Mouse (Mus musculus) forebrain, embryonic 10.5 days (tissue): Measurements from ENCODE around the gene Setd1b. TPM values are rescaled to one million over a fixed set of nuclear protein-coding genes. Genes with fewer than 3 reads are reported as not detected.

Source experiments
- DNase-seq: peaks from one replicate; pipeline ENCODE4 v3.0.0-alpha.2; 2017; ENCODE audit warnings: low spot score; ENCODE audit errors: extremely low spot score
- H3K27ac ChIP-seq: fragments of 300-500 bp; sonication (generic); 2 replicates; pipeline ENCODE4 v1.5.1; 2016; ENCODE audit warnings: mild to moderate bottlenecking
- H3K27me3 ChIP-seq: fragments of 300-500 bp; sonication (generic); 2 replicates; pipeline ENCODE4 v1.6.1; 2016; ENCODE audit warnings: mild to moderate bottlenecking; ENCODE audit not compliant: poor library complexity, severe bottlenecking
- H3K36me3 ChIP-seq: fragments of 300-500 bp; sonication (generic); replicated peaks from 2 replicates; pipeline ENCODE4 v1.6.1; 2016; ENCODE audit warnings: mild to moderate bottlenecking, moderate library complexity
- H3K4me1 ChIP-seq: fragments of 300-500 bp; sonication (generic); 2 replicates; pipeline ENCODE4 v1.6.1; 2016
- H3K4me3 ChIP-seq: fragments of 300-500 bp; sonication (generic); 2 replicates; pipeline ENCODE4 v1.5.1; 2016; ENCODE audit warnings: mild to moderate bottlenecking, moderate library complexity
- H3K9me3 ChIP-seq: fragments of 300-500 bp; sonication (generic); 2 replicates; pipeline ENCODE4 v1.6.1; 2016; ENCODE audit warnings: mild to moderate bottlenecking, moderate library complexity
- WGBS: fragments of 180-500 bp; shearing (Covaris S2); methylation state at CpG from one replicate; pipeline ENCODE4 v1.1.7; 2016; 5-methylcytosine and 5-hydroxymethylcytosine counted together
- polyA plus RNA-seq: library from polyadenylated mRNA; unstranded; fragments of >200 nt; fragmentation: Nextera tagmentation; extraction: Ambion mirVana; gene quantifications from 2 replicates; pipeline ENCODE4 v1.2.1, GENCODE M21; 2016

The Setd1b gene
- polyA plus RNA-seq, 1 experiment from 2014 or later, result 8.1 TPM

DNA sequence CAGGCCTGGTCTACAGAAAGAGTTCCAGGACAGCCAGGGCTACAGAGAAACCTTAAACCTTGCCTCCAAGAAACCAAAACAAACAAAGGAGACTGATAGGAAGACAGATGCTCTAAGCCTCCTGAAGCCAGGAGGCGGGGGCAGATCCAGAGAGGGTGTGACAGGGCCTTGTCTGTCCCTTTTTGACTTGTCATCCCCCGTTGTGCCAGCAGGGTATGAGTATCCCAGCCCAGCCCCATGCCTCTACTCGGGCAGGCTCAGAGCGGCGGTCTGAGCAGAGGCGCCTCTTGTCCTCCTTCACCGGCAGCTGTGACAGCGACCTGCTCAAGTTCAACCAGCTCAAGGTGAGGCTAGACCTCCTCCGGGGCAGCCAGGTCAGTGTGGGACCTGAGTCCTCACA lies 20.9 kb downstream of the Setd1b start:
- H3K4me1 ChIP-seq, result no peaks in the 10 kb centered on the region
- WGBS, result 86% methylated on average over 9 of the region's 9 CpGs
- H3K27me3 ChIP-seq, result no peaks in the 10 kb centered on the region
- H3K9me3 ChIP-seq, result no peaks in the 10 kb centered on the region
- peaks cover 93% of the 10 kb centered on the region for H3K36me3 ChIP-seq
- DNase-seq, result no peak
- H3K27ac ChIP-seq, result no peak overlapping the region
- H3K4me3 ChIP-seq, result no peak overlapping the region

DNA sequence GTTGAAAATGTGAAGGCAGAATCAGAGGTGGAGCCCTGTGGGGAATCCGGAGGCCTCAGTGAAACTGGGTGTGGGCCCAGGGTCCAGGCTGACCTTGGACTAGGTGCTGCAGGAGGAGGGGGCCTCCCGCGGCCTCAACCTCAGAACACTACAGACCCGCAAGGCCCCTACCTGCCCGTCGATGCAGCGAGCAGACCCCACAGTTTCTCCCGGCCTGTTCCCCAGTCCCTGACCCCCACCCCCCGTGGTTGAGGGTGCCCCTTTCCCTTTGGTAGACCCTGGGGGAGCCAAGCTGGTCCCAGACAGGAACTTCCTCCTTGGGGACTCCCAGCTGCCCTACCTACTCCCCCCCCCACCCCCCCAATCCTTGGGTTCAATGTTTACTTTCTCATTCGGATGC lies 24.4 kb downstream of the Setd1b start:
- Histone ChIP-seq H3K9me3 (no peaks in the 10 kb centered on the region), H3K4me1 (peaks cover 11% of the 10 kb centered on the region), H3K27me3 (no peaks in the 10 kb centered on the region), H3K27ac (no peak overlapping the region), H3K4me3 (no peak overlapping the region), H3K36me3 (peaks cover 60% of the 10 kb centered on the region)
- 90% methylated on average over 10 of the region's 10 CpGs for WGBS
- DNase-seq, result no peak

DNA sequence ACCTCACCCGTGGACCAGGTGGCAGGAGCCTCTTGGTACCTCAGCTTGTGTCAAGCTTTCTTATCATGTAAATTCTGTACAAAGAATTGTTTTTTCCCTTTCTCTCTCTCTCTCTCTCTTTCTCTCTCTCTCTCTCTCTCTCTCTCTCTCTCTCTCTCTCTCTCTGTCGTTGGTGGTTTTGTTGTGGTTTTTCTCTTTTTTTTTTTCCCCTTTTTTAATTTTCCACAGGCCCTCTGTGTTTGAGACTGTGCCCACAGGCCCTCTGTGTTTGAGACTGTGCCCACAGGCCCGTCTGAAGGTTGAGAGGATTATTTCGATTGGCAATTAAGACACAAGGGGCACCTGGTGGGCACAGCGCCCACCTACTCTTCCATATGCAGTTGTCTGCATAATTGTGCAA lies 25.6 kb downstream of the Setd1b start:
- peaks cover 49% of the 10 kb centered on the region for H3K36me3 ChIP-seq
- no peaks in the 10 kb centered on the region for H3K9me3 ChIP-seq
- H3K4me3 ChIP-seq, result no peak overlapping the region
- 85% methylated on average over 5 of the region's 5 CpGs for WGBS
- peaks cover 23% of the 10 kb centered on the region for H3K4me1 ChIP-seq
- no peak for DNase-seq
- no peak overlapping the region for H3K27ac ChIP-seq
- no peaks in the 10 kb centered on the region for H3K27me3 ChIP-seq

DNA sequence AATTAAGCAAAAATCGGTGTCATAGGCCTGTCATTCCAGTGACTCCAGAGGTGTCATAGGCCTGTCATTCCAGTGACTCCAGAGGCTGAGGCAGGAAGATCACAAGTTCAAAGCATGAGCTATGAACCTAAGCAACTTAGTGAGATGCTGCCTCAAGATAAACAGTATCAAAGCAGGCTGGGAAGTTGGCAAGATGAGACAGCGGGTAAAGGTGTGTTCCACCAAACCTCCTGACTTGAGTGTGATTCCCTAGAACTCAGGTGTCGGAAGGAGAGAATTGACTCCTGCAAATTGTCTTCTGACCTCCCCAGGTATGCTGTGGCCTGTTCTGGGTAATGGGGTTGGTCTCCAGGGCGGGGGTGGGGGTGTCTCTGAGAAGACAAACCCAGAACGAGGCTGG lies 27.3 kb downstream of the Setd1b start, which contains the start of gene Psmd9:
Gene Psmd9, plus strand, starts transcription at position 130 of the 400 bp plus-strand sequence.
- H3K27me3 ChIP-seq, result no peaks in the 10 kb centered on the region
- H3K4me1 ChIP-seq, result peaks cover 26% of the 10 kb centered on the region
- H3K4me3 ChIP-seq, result no peak within 1 kb of the TSS
- H3K36me3 ChIP-seq, result peaks cover 32% of the 10 kb centered on the region
- H3K27ac ChIP-seq, result no peak within 1 kb of the TSS
- no peaks in the 10 kb centered on the region for H3K9me3 ChIP-seq
- 86% methylated on average over 5 of the region's 5 CpGs for WGBS
- DNase-seq, result no peak

DNA sequence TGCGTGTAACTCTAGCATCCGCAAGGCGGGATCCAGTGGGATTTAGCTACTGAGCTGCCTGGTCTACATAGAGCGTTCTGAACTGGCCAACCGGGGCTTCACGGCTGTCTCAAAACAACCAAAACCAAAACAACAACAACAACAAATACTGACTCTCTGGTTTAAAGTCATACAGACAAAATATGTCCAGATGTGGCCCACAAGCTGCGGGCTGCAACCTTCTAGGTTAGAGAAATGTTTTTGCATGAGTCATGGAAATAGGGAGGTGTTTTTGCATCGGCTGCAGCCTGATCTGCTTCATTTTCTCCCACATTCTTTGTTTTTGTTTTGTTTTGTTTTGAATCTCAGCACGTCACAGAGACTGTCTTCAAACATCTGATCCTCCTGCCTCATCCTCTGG lies 28.4 kb downstream of the Setd1b start:
- H3K4me1 ChIP-seq, result peaks cover 26% of the 10 kb centered on the region
- H3K9me3 ChIP-seq, result 0 out of 2 replicates have a peak, but pooled peaks cover 3% of the 10 kb centered on the region
- peaks cover 26% of the 10 kb centered on the region for H3K36me3 ChIP-seq
- no peak overlapping the region for H3K27ac ChIP-seq
- no peaks in the 10 kb centered on the region for H3K27me3 ChIP-seq
- no peak for DNase-seq
- WGBS, result 86% methylated on average over 9 of the region's 9 CpGs
- H3K4me3 ChIP-seq, result no peak overlapping the region

DNA sequence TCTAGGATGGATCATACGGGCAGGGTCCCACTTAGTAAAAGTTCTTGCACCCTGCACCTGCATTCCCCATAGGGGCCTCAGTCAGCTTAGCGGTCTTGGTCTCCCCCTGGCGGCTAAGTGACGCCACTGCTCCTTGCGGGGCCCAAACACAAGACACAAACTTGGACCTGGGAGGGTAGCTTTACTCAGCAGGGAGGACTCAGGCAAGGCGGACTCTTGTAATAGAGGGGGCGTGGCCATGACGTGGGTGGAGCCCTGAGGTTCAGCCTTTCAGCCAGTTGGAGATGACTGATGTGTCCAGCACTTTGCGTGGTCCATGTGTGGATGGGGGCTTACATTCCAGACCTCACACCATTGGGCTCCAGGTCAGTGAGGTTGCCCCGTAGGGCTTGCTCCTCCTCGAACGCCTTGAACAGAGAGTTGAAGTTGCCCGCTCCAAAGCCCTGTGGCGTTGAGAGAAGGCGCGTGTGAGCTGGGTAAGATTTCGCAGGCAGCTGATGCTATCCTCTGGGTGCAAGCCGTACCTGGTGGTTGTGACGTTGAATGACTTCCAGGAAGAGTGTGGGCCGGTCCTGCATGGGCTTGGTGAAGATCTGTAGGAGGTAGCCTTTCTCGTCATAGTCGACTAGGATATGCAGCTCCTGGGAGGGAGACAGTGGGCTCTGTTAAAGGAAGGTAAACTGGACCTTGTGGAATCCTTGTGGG lies 29.8 kb downstream of the Setd1b start:
- peak overlapping the region; percentile 48; the same call in 1 of the 2 replicates for H3K27ac ChIP-seq
- no peaks in the 10 kb centered on the region for H3K27me3 ChIP-seq
- peaks cover 26% of the 10 kb centered on the region for H3K4me1 ChIP-seq
- WGBS, result 12% methylated on average over 22 of the region's 22 CpGs
- peaks cover 12% of the 10 kb centered on the region for H3K36me3 ChIP-seq
- peak; percentile 91 for DNase-seq
- H3K4me3 ChIP-seq, result peak overlapping the region; percentile 45
- 0 out of 2 replicates have a peak, but pooled peaks cover 5% of the 10 kb centered on the region for H3K9me3 ChIP-seq

DNA sequence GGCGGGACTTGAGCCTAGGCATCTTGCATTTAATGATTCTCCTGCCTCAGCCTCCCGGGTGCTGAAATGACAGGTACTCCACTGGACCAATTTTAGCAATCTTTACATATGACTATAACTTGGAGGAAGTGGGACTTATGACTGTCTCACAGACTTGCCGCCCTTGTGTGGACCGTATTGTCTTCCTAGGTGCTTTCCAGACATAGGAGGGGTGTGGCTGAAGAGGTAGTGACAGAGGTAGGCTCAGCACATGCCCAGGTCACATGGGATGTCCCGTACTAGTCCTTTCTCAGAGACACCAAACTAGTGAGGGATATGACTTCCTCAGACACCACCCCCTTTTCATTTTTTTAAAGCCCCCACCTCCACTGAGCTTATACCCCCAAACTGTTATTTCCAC lies 36.8 kb downstream of the Setd1b start:
- Histone ChIP-seq H3K36me3 (no peaks in the 10 kb centered on the region), H3K4me3 (no peak overlapping the region), H3K4me1 (no peaks in the 10 kb centered on the region), H3K27me3 (no peaks in the 10 kb centered on the region), H3K9me3 (peaks cover 9% of the 10 kb centered on the region; the same call in 1 of the 2 replicates), H3K27ac (no peak overlapping the region)
- WGBS, result 91% methylated on average over 5 of the region's 5 CpGs
- no peak for DNase-seq

DNA sequence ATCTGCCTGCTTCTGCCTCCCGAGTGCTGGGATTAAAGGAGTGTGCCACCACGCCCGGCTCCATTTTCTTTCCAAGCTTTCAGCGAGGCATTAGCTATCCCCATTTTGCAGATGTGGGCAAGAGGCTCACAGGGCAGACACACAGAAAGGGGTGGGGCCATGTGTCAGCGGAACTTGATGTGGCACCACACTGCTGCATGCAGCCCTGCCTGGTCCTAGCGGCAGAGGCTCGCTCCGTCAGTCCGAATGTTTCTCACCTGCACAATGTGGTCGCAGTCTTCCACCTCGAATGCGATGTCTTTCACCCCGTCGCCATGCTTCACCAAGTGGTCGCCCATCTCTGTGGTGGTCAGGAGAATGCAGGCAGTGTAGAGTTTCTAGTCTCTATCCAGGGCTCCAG lies 38.4 kb downstream of the Setd1b start:
- H3K4me1 ChIP-seq, result no peaks in the 10 kb centered on the region
- peaks cover 6% of the 10 kb centered on the region; the same call in 1 of the 2 replicates for H3K9me3 ChIP-seq
- H3K27me3 ChIP-seq, result no peaks in the 10 kb centered on the region
- H3K36me3 ChIP-seq, result no peaks in the 10 kb centered on the region
- no peak for DNase-seq
- H3K27ac ChIP-seq, result no peak overlapping the region
- 92% methylated on average over 15 of the region's 15 CpGs for WGBS
- H3K4me3 ChIP-seq, result no peak overlapping the region

DNA sequence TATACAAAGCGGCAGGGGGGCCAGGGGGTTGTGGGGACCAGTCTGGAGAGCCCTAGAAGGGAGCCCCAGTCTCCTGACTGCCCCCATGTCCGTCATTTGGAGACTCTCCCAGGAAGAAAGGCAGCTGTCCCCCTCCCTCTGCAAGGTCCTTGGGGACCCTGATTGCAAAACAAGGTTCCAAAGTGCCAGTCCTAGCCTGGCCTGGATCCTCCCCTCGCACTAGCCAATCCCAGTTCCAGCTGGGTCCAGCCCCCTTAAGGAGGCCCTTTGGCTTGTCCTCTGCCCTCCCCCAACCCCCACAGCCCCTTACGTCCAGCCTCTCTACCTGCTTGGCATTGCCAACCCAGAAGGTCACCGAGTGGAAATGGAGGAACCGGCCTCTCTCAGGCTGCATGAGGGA lies 39.5 kb downstream of the Setd1b start:
- WGBS, result 79% methylated on average over 6 of the region's 6 CpGs
- Histone ChIP-seq H3K9me3 (peaks cover 4% of the 10 kb centered on the region; the same call in 1 of the 2 replicates), H3K27me3 (no peaks in the 10 kb centered on the region), H3K4me1 (no peaks in the 10 kb centered on the region), H3K36me3 (no peaks in the 10 kb centered on the region), H3K4me3 (no peak overlapping the region), H3K27ac (no peak overlapping the region)
- no peak for DNase-seq

DNA sequence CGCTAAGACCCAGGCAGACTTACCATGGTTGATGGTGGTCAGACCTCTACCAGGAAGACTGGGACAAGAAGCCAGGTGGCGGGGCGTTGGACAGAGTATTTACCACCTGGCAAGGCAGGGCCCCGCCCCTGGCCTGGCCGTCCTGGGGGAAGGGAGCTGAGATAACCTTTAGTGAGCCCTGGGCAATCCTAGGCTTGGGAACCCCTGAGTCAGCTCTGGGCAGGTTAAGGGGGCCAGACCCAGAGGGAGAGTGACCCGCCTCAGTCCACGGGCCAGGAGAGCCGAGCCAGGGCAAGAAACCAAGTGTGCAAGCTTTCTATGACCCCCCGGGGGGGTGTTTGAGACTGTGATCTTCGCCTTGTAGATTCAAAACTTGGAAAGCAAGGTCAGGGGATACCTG lies 40.7 kb downstream of the Setd1b start, which contains the start of gene Hpd:
Gene Hpd, minus strand, starts transcription at position 77 of the 400 bp plus-strand sequence.
- Histone ChIP-seq H3K9me3 (peaks cover 4% of the 10 kb centered on the region; the same call in 1 of the 2 replicates), H3K4me1 (no peaks in the 10 kb centered on the region), H3K27me3 (no peaks in the 10 kb centered on the region), H3K4me3 (no peak within 1 kb of the TSS), H3K36me3 (no peaks in the 10 kb centered on the region), H3K27ac (no peak within 1 kb of the TSS)
- DNase-seq, result no peak
- WGBS, result 89% methylated on average over 10 of the region's 10 CpGs

DNA sequence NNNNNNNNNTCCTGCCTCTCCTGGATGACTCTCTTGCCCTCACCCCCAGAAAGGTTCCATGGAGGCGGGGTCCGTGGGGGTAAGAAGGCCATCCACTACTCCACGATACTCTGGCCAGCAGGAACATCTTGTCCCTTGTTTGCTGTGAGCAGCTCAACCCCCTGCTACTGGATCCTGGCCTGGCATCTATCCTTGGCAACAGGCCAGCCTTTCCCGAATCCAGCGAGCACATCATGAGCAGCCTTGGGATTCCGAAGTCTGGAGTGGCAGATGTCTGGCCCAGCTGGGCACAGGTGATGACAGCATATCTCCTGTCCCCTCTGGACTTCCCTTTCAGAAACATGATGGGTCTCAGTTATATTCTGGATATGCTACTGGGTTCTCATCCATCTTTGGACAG lies 44.0 kb downstream of the Setd1b start:
- Histone ChIP-seq H3K9me3 (no peaks in the 10 kb centered on the region), H3K27me3 (no peaks in the 10 kb centered on the region), H3K4me1 (no peaks in the 10 kb centered on the region), H3K27ac (no peak overlapping the region), H3K4me3 (no peak overlapping the region), H3K36me3 (no peaks in the 10 kb centered on the region)
- 84% methylated on average over 6 of the region's 6 CpGs for WGBS
- DNase-seq, result no peak

DNA sequence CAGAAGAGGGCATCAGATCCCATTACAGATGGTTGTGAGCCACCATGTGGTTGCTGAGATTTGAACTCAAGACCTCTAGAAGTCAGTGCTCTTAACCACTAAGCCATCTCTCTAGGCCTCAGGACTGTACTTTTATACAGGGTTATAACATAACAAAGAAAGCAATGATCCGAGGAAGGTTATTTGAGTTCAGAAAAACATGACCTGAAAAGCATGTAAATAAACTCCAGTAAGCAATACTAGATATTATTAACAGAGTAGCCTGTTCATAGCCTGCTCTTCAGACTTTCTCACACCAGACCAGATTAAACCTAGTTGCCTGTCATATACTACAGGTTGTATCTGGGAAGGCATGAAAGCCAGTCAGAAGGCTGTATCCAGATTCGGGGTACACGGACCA lies 45.3 kb downstream of the Setd1b start:
- no peak overlapping the region for H3K27ac ChIP-seq
- H3K27me3 ChIP-seq, result no peaks in the 10 kb centered on the region
- no peak for DNase-seq
- no peaks in the 10 kb centered on the region for H3K4me1 ChIP-seq
- no peaks in the 10 kb centered on the region for H3K9me3 ChIP-seq
- no peaks in the 10 kb centered on the region for H3K36me3 ChIP-seq
- H3K4me3 ChIP-seq, result no peak overlapping the region
- WGBS, result 94% methylated on average over 3 of the region's 3 CpGs

DNA sequence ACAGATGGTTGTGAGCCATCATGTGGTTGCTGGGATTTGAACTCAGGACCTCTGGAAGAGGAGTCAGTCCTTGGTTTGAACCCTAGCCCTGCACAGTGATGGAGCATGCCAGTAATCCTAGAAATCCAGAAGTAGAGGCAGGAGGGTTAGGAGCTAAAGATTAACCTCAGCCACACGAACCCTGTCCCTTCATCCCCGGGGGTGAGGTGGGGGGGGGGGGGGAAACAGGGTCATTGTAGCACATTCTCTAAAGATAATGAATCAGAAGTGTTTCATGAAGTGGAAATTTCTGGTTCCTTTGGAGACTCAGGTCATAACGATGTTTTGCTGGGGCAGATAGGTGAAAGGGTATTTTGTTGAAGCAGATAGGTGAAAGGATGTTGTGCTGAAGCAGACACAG lies 48.9 kb downstream of the Setd1b start:
- Histone ChIP-seq H3K9me3 (no peaks in the 10 kb centered on the region), H3K4me3 (no peak overlapping the region), H3K36me3 (no peaks in the 10 kb centered on the region), H3K27ac (no peak overlapping the region), H3K27me3 (no peaks in the 10 kb centered on the region), H3K4me1 (0 out of 2 replicates have a peak, but pooled peaks cover 3% of the 10 kb centered on the region)
- 83% methylated on average over 3 of the region's 3 CpGs for WGBS
- DNase-seq, result no peak
